Mouse (Mus musculus): ENCODE measurements around the gene Pebp1.

GRCm38 (mm10) chr5:117240321-117240731 lies 47.1 kb downstream of the Pebp1 start:
- TF ChIP-seq CTCF (IDR thresholded peaks at IDR 0.05; ENCODE audit: control insufficient read depth, insufficient read depth, insufficient read length) (no peak), MAX (IDR thresholded peaks at IDR 0.05) (no peak), USF1 (IDR thresholded peaks at IDR 0.05; ENCODE audit: low read depth) (no peak), CEBPB (IDR thresholded peaks at IDR 0.05; ENCODE audit: low read depth) (no peak), MYOG (IDR thresholded peaks at IDR 0.05; ENCODE audit: control insufficient read depth, extremely low read depth, insufficient read length) (no peak), FOSL1 (IDR thresholded peaks at IDR 0.05; ENCODE audit: insufficient read depth, low read length, poor library complexity, severe bottlenecking) (no peak), MYOD1 (IDR thresholded peaks at IDR 0.05; ENCODE audit: control insufficient read depth, insufficient read length, low read depth) (no peak)
